Mouse (Mus musculus): ENCODE measurements around the gene Scgb1a1.

DNA sequence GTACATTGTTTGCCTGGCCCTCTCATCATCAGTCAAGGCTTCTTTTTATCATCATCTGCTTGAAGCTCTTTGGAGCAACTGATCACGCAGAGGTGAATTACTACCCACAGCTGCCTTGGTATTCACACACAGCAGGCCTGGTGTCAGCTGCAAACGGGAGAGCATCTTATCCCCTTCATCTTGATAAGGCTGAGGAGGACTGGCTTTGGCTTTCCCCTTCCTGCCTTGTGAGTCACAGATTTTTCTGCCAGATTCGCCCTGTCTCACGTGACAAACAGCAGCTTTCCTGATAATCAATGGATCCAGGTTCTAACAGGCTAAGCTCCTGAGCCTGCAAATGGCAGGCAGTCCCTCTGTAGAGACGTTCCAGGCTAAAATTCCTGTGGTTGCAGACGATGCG, 7.8 kb downstream of the Scgb1a1 start:
- no peak for TF ChIP-seq GATA1 (IDR thresholded peaks at IDR 0.05; ENCODE audit: low read length)
- no peak for TF ChIP-seq TAL1 (IDR thresholded peaks at IDR 0.05; ENCODE audit: low read length)
